Mouse (Mus musculus): ENCODE data around the gene Tob1. TPM values are rescaled to one million over a fixed set of nuclear protein-coding genes. Genes with fewer than 3 reads are reported as not detected.
A peak's percentile ranks its signal among the peaks of the same experiment; 100 is the strongest.

Gene Tob1
- polyA plus RNA-seq, 1 experiment from 2014 or later: 47.8 TPM

GRCm38 (mm10) chr11:94229207-94229960, 18.1 kb downstream of the Tob1 start:
- ATAC-seq (no peak), DNase-seq (no peak)
- 83% methylated on average over 5 of the region's 5 CpGs for WGBS (ENCODE audit: insufficient replicate concordance)
- Histone ChIP-seq H3K9ac (replicated peaks) (no peak overlapping the region), H3K36me3 (replicated peaks; ENCODE audit: insufficient read depth, low read length) (no peaks in the 10 kb centered on the region), H3K4me3 (ENCODE audit: low read depth, low read length) (no peak overlapping the region), H3K27me3 (ENCODE audit: insufficient read depth, low read length) (no peaks in the 10 kb centered on the region), H3K27ac (ENCODE audit: low read depth) (no peak overlapping the region), H3K9me3 (ENCODE audit: low read length) (no peaks in the 10 kb centered on the region), H3K4me2 (ENCODE audit: low read depth, low read length) (no peak overlapping the region), H3K4me1 (ENCODE audit: insufficient read depth) (peaks cover 3% of the 10 kb centered on the region; the same call in 1 of the 2 replicates)
- TF ChIP-seq CTCF (IDR thresholded peaks at IDR 0.05; ENCODE audit: low read depth): no peak
- no peak for TF ChIP-seq EP300 (IDR thresholded peaks at IDR 0.05; ENCODE audit: low read depth)

- no peak for TF ChIP-seq EP300 (IDR thresholded peaks at IDR 0.05; ENCODE audit: low read depth)
- no peak for TF ChIP-seq CTCF (IDR thresholded peaks at IDR 0.05; ENCODE audit: low read depth)
- H3K36me3 ChIP-seq (replicated peaks; ENCODE audit: insufficient read depth, low read length): no peaks in the 10 kb centered on the region
- DNase-seq: no peak
- no peak overlapping the region for H3K4me2 ChIP-seq (ENCODE audit: low read depth, low read length)
- no peaks in the 10 kb centered on the region for H3K27me3 ChIP-seq (ENCODE audit: insufficient read depth, low read length)
- no peak for ATAC-seq
- H3K27ac ChIP-seq (ENCODE audit: low read depth): no peak overlapping the region
- H3K9me3 ChIP-seq (ENCODE audit: low read length): no peaks in the 10 kb centered on the region
- WGBS (ENCODE audit: insufficient replicate concordance): 51% methylated on average over 8 of the region's 8 CpGs
- H3K4me3 ChIP-seq (ENCODE audit: low read depth, low read length): no peak overlapping the region
- H3K9ac ChIP-seq (replicated peaks): no peak overlapping the region
- H3K4me1 ChIP-seq (ENCODE audit: insufficient read depth): peaks cover 3% of the 10 kb centered on the region; the same call in 1 of the 2 replicates
Observed at GRCm38 (mm10) chr11:94230244-94230643, 19.0 kb downstream of the Tob1 start.

DNA sequence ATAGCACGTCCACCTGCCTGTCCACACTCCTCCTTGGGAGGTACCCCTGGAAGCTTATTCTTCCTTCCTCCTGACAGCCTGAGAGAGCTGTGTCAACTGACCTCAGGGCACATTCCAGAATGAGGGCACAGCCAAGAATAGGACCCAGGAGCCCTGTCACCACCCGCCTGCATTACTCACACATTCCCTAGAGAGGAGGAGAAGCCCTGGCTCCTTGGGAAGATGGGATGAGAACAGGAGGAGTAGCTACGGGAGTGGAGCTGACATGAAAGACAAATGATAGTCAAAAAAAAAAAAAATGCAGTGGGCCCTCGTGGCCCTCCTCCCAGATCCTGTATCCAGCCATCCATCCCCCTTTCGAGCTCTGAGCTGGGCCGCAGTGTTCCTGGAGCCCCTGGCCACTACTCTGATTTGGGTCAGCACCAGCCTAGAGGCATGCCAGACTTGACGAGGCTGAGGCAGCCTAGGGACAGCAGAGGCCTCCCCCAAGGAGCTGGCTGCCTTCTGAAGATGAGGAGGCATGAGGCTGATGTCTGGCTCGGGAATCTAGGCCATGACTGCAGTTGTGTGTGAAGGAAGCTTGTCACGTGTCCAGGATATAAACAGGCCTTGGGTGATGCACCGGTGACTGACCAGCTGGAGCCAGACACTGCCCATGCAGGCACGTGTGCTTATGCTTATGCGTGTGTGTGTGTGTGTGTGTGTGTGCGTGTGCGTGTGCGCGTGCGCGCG, 20.7 kb downstream of the Tob1 start:
- no peak overlapping the region for H3K9ac ChIP-seq (replicated peaks)
- H3K4me2 ChIP-seq (ENCODE audit: low read depth, low read length): no peak overlapping the region
- H3K9me3 ChIP-seq (ENCODE audit: low read length): no peaks in the 10 kb centered on the region
- no peaks in the 10 kb centered on the region for H3K36me3 ChIP-seq (replicated peaks; ENCODE audit: insufficient read depth, low read length)
- 78% methylated on average over 19 of the region's 19 CpGs for WGBS (ENCODE audit: insufficient replicate concordance)
- no peak overlapping the region for H3K4me3 ChIP-seq (ENCODE audit: low read depth, low read length)
- H3K27ac ChIP-seq (ENCODE audit: low read depth): no peak overlapping the region
- DNase-seq: no peak
- H3K4me1 ChIP-seq (ENCODE audit: insufficient read depth): no peaks in the 10 kb centered on the region
- H3K27me3 ChIP-seq (ENCODE audit: insufficient read depth, low read length): no peaks in the 10 kb centered on the region
- ATAC-seq: no peak
- TF ChIP-seq EP300 (IDR thresholded peaks at IDR 0.05; ENCODE audit: low read depth): no peak
- TF ChIP-seq CTCF (IDR thresholded peaks at IDR 0.05; ENCODE audit: low read depth): no peak

DNA sequence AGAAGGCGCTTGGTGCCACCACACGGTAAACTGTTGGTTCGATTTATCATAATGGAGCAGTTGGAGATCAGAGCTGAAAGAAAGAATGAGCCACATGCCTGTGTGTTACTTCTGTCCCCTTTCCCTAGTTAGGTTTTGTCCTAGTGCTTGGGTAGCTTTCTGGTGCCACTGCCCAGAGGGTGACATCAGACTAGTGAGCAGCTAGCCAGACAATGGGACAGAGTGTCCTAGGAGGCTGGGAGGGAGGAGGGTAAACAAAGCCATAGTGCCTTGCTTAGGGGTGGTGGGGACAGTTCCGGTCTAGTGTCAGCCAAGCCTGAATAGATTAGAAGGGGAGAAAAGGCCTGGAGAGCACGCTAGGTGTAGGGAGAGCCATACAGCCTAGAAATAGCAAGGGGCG, 22.2 kb downstream of the Tob1 start:
- Histone ChIP-seq H3K36me3 (replicated peaks; ENCODE audit: insufficient read depth, low read length) (no peaks in the 10 kb centered on the region), H3K27ac (ENCODE audit: low read depth) (no peak overlapping the region), H3K9ac (replicated peaks) (no peak overlapping the region), H3K27me3 (ENCODE audit: insufficient read depth, low read length) (no peaks in the 10 kb centered on the region), H3K4me3 (ENCODE audit: low read depth, low read length) (no peak overlapping the region), H3K9me3 (ENCODE audit: low read length) (no peaks in the 10 kb centered on the region), H3K4me1 (ENCODE audit: insufficient read depth) (no peaks in the 10 kb centered on the region), H3K4me2 (ENCODE audit: low read depth, low read length) (no peak overlapping the region)
- TF ChIP-seq CTCF (IDR thresholded peaks at IDR 0.05; ENCODE audit: low read depth) (no peak), EP300 (IDR thresholded peaks at IDR 0.05; ENCODE audit: low read depth) (no peak)
- WGBS (ENCODE audit: insufficient replicate concordance): 73% methylated on average over 6 of the region's 6 CpGs
- DNase-seq: no peak
- ATAC-seq: peak; percentile 14; the same call in 1 of the 2 replicates

DNA sequence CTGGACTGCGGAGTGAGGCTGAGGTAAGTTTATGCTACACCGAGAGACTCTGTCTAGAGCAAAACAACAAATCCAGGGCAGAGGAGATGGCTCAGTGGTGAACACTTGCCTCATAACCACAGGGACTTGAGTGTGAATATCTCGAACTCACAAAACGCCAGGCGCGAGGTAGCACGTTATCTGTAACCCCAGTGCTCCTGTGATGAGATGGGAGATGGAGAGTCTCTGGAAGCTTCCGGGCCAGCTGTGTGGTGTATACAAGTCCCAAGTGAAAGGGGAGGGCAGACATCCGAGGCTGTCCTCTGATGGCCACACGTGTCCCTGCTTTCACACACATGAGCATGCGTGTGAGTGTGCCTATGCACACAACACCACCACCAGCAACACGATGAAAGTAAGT, 23.1 kb downstream of the Tob1 start:
- TF ChIP-seq CTCF (IDR thresholded peaks at IDR 0.05; ENCODE audit: low read depth): no peak
- TF ChIP-seq EP300 (IDR thresholded peaks at IDR 0.05; ENCODE audit: low read depth): no peak
- ATAC-seq (peak; percentile 26; the same call in 1 of the 2 replicates), DNase-seq (no peak)
- Histone ChIP-seq H3K36me3 (replicated peaks; ENCODE audit: insufficient read depth, low read length) (no peaks in the 10 kb centered on the region), H3K27ac (ENCODE audit: low read depth) (no peak overlapping the region), H3K9ac (replicated peaks) (no peak overlapping the region), H3K4me1 (ENCODE audit: insufficient read depth) (no peaks in the 10 kb centered on the region), H3K4me3 (ENCODE audit: low read depth, low read length) (no peak overlapping the region), H3K4me2 (ENCODE audit: low read depth, low read length) (no peak overlapping the region), H3K27me3 (ENCODE audit: insufficient read depth, low read length) (no peaks in the 10 kb centered on the region), H3K9me3 (ENCODE audit: low read length) (no peaks in the 10 kb centered on the region)
- 68% methylated on average over 12 of the region's 12 CpGs for WGBS (ENCODE audit: insufficient replicate concordance)

- no peak overlapping the region for H3K4me3 ChIP-seq (ENCODE audit: low read depth, low read length)
- no peaks in the 10 kb centered on the region for H3K27me3 ChIP-seq (ENCODE audit: insufficient read depth, low read length)
- H3K9me3 ChIP-seq (ENCODE audit: low read length): no peaks in the 10 kb centered on the region
- no peaks in the 10 kb centered on the region for H3K36me3 ChIP-seq (replicated peaks; ENCODE audit: insufficient read depth, low read length)
- WGBS (ENCODE audit: insufficient replicate concordance): 77% methylated on average over 8 of the region's 8 CpGs
- H3K9ac ChIP-seq (replicated peaks): no peak overlapping the region
- 0 out of 2 replicates have a peak, but pooled peaks cover under 1% of the 10 kb centered on the region for H3K4me1 ChIP-seq (ENCODE audit: insufficient read depth)
- H3K4me2 ChIP-seq (ENCODE audit: low read depth, low read length): no peak overlapping the region
- TF ChIP-seq CTCF (IDR thresholded peaks at IDR 0.05; ENCODE audit: low read depth) (no peak), EP300 (IDR thresholded peaks at IDR 0.05; ENCODE audit: low read depth) (no peak)
- ATAC-seq (no peak), DNase-seq (no peak)
- no peak overlapping the region for H3K27ac ChIP-seq (ENCODE audit: low read depth)
Observed at GRCm38 (mm10) chr11:94234857-94235256, 23.6 kb downstream of the Tob1 start.

Data from liver, postnatal 0 days (tissue).